17 mouse cellular contexts compared by ENCODE assay signal in genomic region chr10:120193255-120193654, GRCm38 (mm10). TPM values are rescaled to one million over a fixed set of nuclear protein-coding genes. Genes with fewer than 3 reads are reported as not detected.
DNase-seq lines count a peak whose midpoint lies in the region; ATAC-seq and TF ChIP-seq lines count a peak whose summit lies in the region.
"Had no signal": no experiment of that assay in that cellular context is flagged by ENCODE, and none has a peak within 500 bp of the region (broad histone marks: within the 10 kb centered on the region; RNA-seq: fewer than 3 reads in every experiment).

No protein-coding gene starts in this region.

- no peaks in the 10 kb centered on the region for H3K4me1 ChIP-seq in lung, postnatal 0 days (ENCODE audit: insufficient read depth, low read depth, low read length)

- H3K9ac ChIP-seq in lung, postnatal 0 days (replicated peaks; ENCODE audit: low read depth): no peak overlapping the region
- H3K9ac ChIP-seq: kidney, embryonic 15.5 days; limb, embryonic 15.5 days; lung, embryonic 14.5 days had no signal

- H3K27me3 ChIP-seq in lung, postnatal 0 days (replicated peaks; ENCODE audit: insufficient read depth, low read length): no peaks in the 10 kb centered on the region
- H3K27me3 ChIP-seq: kidney, embryonic 15.5 days; limb, embryonic 15.5 days had no signal

- no peak overlapping the region for H3K27ac ChIP-seq in lung, postnatal 0 days (ENCODE audit: low read length)
- H3K27ac ChIP-seq: hindbrain, postnatal 0 days; kidney, embryonic 15.5 days; left cerebral cortex, adult 2 months; limb, embryonic 15.5 days; midbrain, embryonic 10.5 days had no signal

- no peak for TF ChIP-seq CTCF in lung, postnatal 0 days (IDR thresholded peaks at IDR 0.05)

- no peaks in the 10 kb centered on the region for H3K9me3 ChIP-seq in lung, postnatal 0 days (ENCODE audit: low read length)
- H3K9me3 ChIP-seq: kidney, embryonic 15.5 days; limb, embryonic 15.5 days; midbrain, embryonic 10.5 days had no signal

- no peak overlapping the region for H3K4me2 ChIP-seq in lung, postnatal 0 days (replicated peaks; ENCODE audit: low read depth, low read length)
- H3K4me2 ChIP-seq: kidney, embryonic 15.5 days; limb, embryonic 15.5 days; lung, embryonic 14.5 days had no signal

- WGBS in lung, postnatal 0 days: 88% methylated on average over 8 of the region's 8 CpGs

- TF ChIP-seq EP300 in lung, postnatal 0 days (IDR thresholded peaks at IDR 0.05): no peak

- no peak overlapping the region for H3K4me3 ChIP-seq in lung, postnatal 0 days (ENCODE audit: low read depth, low read length)
- H3K4me3 ChIP-seq: erythroblast, embryonic 14.5 days; kidney, embryonic 15.5 days; left cerebral cortex, adult 2 months; limb, embryonic 15.5 days; midbrain, embryonic 10.5 days had no signal

- no peaks in the 10 kb centered on the region for H3K36me3 ChIP-seq in lung, postnatal 0 days (ENCODE audit: insufficient read depth, low read length)
- H3K36me3 ChIP-seq: kidney, embryonic 15.5 days; limb, embryonic 15.5 days; midbrain, embryonic 10.5 days had no signal

- DNase-seq in lung, postnatal 25 days (ENCODE audit: low spot score): peak; percentile 34
- DNase-seq in lung, postnatal 0 days (ENCODE audit: low spot score): no peak
- DNase-seq in natural killer cell, adult 2 months (ENCODE audit: low spot score in 2 of 2): peak; percentile 71 to 81
- DNase-seq in thymus, postnatal 4 days: peak; percentile 21
- no peak for DNase-seq in heart, adult 9 months (ENCODE audit: low spot score in 2 of 2)
- DNase-seq in adrenal gland, postnatal 10 days: no peak
- DNase-seq: cerebellum, adult 8-10 months; gastrocnemius, postnatal 36 days; lung, embryonic 14.5 days had no signal

- ATAC-seq in lung, postnatal 0 days: no peak
- peak; percentile 79 for ATAC-seq in common myeloid progenitor, adult 5-6 weeks (replicated peaks; ENCODE audit: low read depth, poor library complexity, severe bottlenecking)
- no peak for ATAC-seq in cerebellum, adult (ENCODE audit: insufficient number of reproducible peaks, low FRiP score, low TSS enrichment)
- ATAC-seq: hindbrain, postnatal 0 days had no signal

RNA-seq across cellular contexts. Expression of gene Tmbim4, which starts 8.1 kb away (rescaled TPM):
- polyA plus RNA-seq in lung, postnatal 0 days (2015; fragmentation: Nextera tagmentation; extraction: Ambion mirVana): 152 and 165 TPM in 2 replicates
- total RNA-seq in common myeloid progenitor, adult 5-6 weeks (2017): 97.8 and 138 TPM in 2 replicates
- total RNA-seq in adrenal gland, postnatal 10 days (2021): 100 to 1,000 TPM; 116 to 117 TPM

RNA-seq across cellular contexts. Expression of gene Irak3, which starts 8.7 kb away (rescaled TPM):
- polyA plus RNA-seq in lung, postnatal 0 days (2015; fragmentation: Nextera tagmentation; extraction: Ambion mirVana): 1.6 and 1.7 TPM in 2 replicates
- total RNA-seq in common myeloid progenitor, adult 5-6 weeks (2017): 11.9 and 16.8 TPM in 2 replicates
- 1 to 10 TPM; 3.3 to 3.4 TPM for total RNA-seq in adrenal gland, postnatal 10 days (2021)
- total RNA-seq: hindbrain, postnatal 0 days had no signal
- polyA plus RNA-seq: erythroblast, embryonic 14.5 days had no signal

RNA-seq across cellular contexts. Expression of gene Llph, which starts 33.6 kb away (rescaled TPM):
- polyA plus RNA-seq in lung, postnatal 0 days (2015; fragmentation: Nextera tagmentation; extraction: Ambion mirVana): 33.4 and 35.7 TPM in 2 replicates
- 97.9 and 108 TPM in 2 replicates for total RNA-seq in common myeloid progenitor, adult 5-6 weeks (2017)
- total RNA-seq in adrenal gland, postnatal 10 days (2021): 10 to 100 TPM; 20.3 to 24.7 TPM

Comparison
In these comparisons a context has a peak if more than half of its experiments do, and no peak if none do; other contexts are left out.
1. DNase-seq: peak in lung, postnatal 25 days (single experiment), natural killer cell, adult 2 months (2 of 2) and thymus, postnatal 4 days (single experiment); none in lung, postnatal 0 days (single experiment), heart, adult 9 months (0 of 2) and adrenal gland, postnatal 10 days (single experiment).